Mouse (Mus musculus): Measurements from ENCODE around the gene Mb21d2.

The Mb21d2 gene

GRCm38 (mm10) chr16:28928815-28929685 is at the start of gene Mb21d2:
Gene Mb21d2, minus strand, starts transcription at chr16:28929673.
- peak; percentile 36 for DNase-seq (ENCODE audit: low spot score)

GRCm38 (mm10) chr16:28966236-28966635 is 36.8 kb upstream of the Mb21d2 start:
- DNase-seq (ENCODE audit: low spot score), result no peak

- no peak for DNase-seq (ENCODE audit: low spot score)
Observed at GRCm38 (mm10) chr16:28964048-28964447, 34.6 kb upstream of the Mb21d2 start.

GRCm38 (mm10) chr16:28962987-28963386 is 33.5 kb upstream of the Mb21d2 start:
- no peak for DNase-seq (ENCODE audit: low spot score)

- DNase-seq (ENCODE audit: low spot score), result no peak
Observed at GRCm38 (mm10) chr16:28949810-28950209, 20.3 kb upstream of the Mb21d2 start.

GRCm38 (mm10) chr16:28943254-28943653 is 13.8 kb upstream of the Mb21d2 start:
- no peak for DNase-seq (ENCODE audit: low spot score)

- DNase-seq (ENCODE audit: low spot score), result no peak
Observed at GRCm38 (mm10) chr16:28936181-28936792, 6.8 kb upstream of the Mb21d2 start.

- no peak for DNase-seq (ENCODE audit: low spot score)
Observed at GRCm38 (mm10) chr16:28935701-28936100, 6.2 kb upstream of the Mb21d2 start.

- DNase-seq (ENCODE audit: low spot score), result no peak
Observed at GRCm38 (mm10) chr16:28931213-28931612, 1.7 kb upstream of the Mb21d2 start.

- no peak for DNase-seq (ENCODE audit: low spot score)
Observed at GRCm38 (mm10) chr16:28930426-28930825, 953 bp upstream of the Mb21d2 start.

GRCm38 (mm10) chr16:28929686-28930291 is 316 bp upstream of the Mb21d2 start:
- DNase-seq (ENCODE audit: low spot score), result peak; percentile 34

- DNase-seq (ENCODE audit: low spot score), result peak; percentile 15
Observed at GRCm38 (mm10) chr16:28928466-28928814, 1.0 kb downstream of the Mb21d2 start.

GRCm38 (mm10) chr16:28927381-28927780 is 2.1 kb downstream of the Mb21d2 start:
- no peak for DNase-seq (ENCODE audit: low spot score)

- no peak for DNase-seq (ENCODE audit: low spot score)
Observed at GRCm38 (mm10) chr16:28919320-28919885, 10.1 kb downstream of the Mb21d2 start.

GRCm38 (mm10) chr16:28915362-28915761 is 14.1 kb downstream of the Mb21d2 start:
- no peak for DNase-seq (ENCODE audit: low spot score)

GRCm38 (mm10) chr16:28914709-28915108 is 14.8 kb downstream of the Mb21d2 start:
- no peak for DNase-seq (ENCODE audit: low spot score)

- DNase-seq (ENCODE audit: low spot score), result no peak
Observed at GRCm38 (mm10) chr16:28911414-28912050, 17.9 kb downstream of the Mb21d2 start.

- no peak for DNase-seq (ENCODE audit: low spot score)
Observed at GRCm38 (mm10) chr16:28906370-28907275, 22.9 kb downstream of the Mb21d2 start.

- DNase-seq (ENCODE audit: low spot score), result no peak
Observed at GRCm38 (mm10) chr16:28905567-28906289, 23.7 kb downstream of the Mb21d2 start.

Data from ovary, postnatal 14 days (tissue).